Mouse (Mus musculus) liver, postnatal 0 days (tissue): ENCODE results near the gene Itga1. TPM values are rescaled to one million over a fixed set of nuclear protein-coding genes. Genes with fewer than 3 reads are reported as not detected.

Experiments used
- ATAC-seq: fragments of 200-750 bp; cut with Nextera tagmentation; 2 replicates; pipeline ENCODE4 v1.8.0; 2017; ENCODE audit warnings: mild to moderate bottlenecking, moderate library complexity
- DNase-seq: peaks from one replicate; pipeline ENCODE4 v3.0.0-alpha.2; 2016
- H3K27ac ChIP-seq: fragments of 300-500 bp; sonication (generic); 2 replicates; pipeline ENCODE4 v1.5.1; 2014; ENCODE audit warnings: antibody characterized with exemption, moderate library complexity, mild to moderate bottlenecking, low read depth
- H3K27me3 ChIP-seq: fragments of 300-500 bp; sonication (generic); 2 replicates; pipeline ENCODE4 v1.6.1; 2014; ENCODE audit warnings: low read length, control low read depth, mixed read lengths; ENCODE audit not compliant: insufficient read depth
- H3K36me3 ChIP-seq: fragments of 300-500 bp; sonication (generic); replicated peaks from 2 replicates; pipeline ENCODE4 v1.6.1; 2014; ENCODE audit warnings: mild to moderate bottlenecking, control low read depth, low read length, moderate library complexity, mixed read lengths; ENCODE audit not compliant: insufficient read depth
- H3K4me1 ChIP-seq: fragments of 300-500 bp; sonication (generic); 2 replicates; pipeline ENCODE4 v1.6.1; 2014; ENCODE audit warnings: antibody characterized with exemption, mild to moderate bottlenecking, control low read depth; ENCODE audit not compliant: insufficient read depth
- H3K4me2 ChIP-seq: fragments of 300-500 bp; sonication (generic); 2 replicates; pipeline ENCODE4 v1.6.1; 2014; ENCODE audit warnings: low read depth, mild to moderate bottlenecking, low read length, moderate library complexity, mixed read lengths
- H3K4me3 ChIP-seq: fragments of 300-500 bp; sonication (generic); 2 replicates; pipeline ENCODE4 v1.5.1; 2014; ENCODE audit warnings: low read depth, low read length
- H3K9ac ChIP-seq: fragments of 300-500 bp; sonication (generic); replicated peaks from 2 replicates; pipeline ENCODE4 v1.6.1; 2014; ENCODE audit warnings: mild to moderate bottlenecking, moderate library complexity
- H3K9me3 ChIP-seq: fragments of 300-500 bp; sonication (generic); 2 replicates; pipeline ENCODE4 v1.6.1; 2016; ENCODE audit warnings: mild to moderate bottlenecking, control low read depth, low read length, mixed read lengths
- CTCF ChIP-seq: sonication (generic); IDR thresholded peaks from 2 replicates; pipeline ENCODE4 v1.5.1; 2016; ENCODE audit warnings: antibody characterized with exemption, low read depth
- EP300 ChIP-seq: IDR thresholded peaks from 2 replicates; pipeline ENCODE4 v1.6.1; 2016; ENCODE audit warnings: antibody characterized with exemption, low read depth, mild to moderate bottlenecking
- WGBS: fragments of 180-500 bp; shearing (Covaris S2); extraction: QIAGEN DNeasy Blood & Tissue Kit; methylation state at CpG from one replicate; pipeline ENCODE4 v1.1.7; 2014; ENCODE audit not compliant: insufficient replicate concordance; 5-methylcytosine and 5-hydroxymethylcytosine counted together
- polyA plus RNA-seq: library from polyadenylated mRNA; unstranded; fragments of >200 nt; fragmentation: Nextera tagmentation; extraction: Ambion mirVana; gene quantifications from 2 replicates; pipeline ENCODE4 v1.2.1, GENCODE M21; 2015

The Itga1 gene
- polyA plus RNA-seq, 1 experiment from 2014 or later, result 5.9 TPM

DNA sequence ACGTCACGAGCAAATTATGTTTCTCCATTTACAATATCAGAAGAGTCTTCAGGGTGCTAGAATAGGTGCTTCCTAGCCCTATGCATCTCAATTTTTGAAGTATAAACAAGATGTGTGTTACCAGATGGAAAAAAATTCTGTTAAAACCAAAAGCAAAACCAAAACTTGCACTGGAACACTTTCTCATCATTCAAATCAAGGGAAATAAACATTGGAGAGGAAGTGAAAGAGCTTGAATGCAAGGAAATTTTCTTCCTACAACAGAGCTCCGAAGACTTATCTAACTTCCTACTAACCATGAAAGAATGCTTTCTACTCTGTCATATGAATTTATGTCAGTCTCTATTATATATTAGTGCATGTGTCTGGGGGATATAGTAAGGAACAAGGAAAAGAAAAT, 35.0 kb upstream of the Itga1 start:
- no peak for ATAC-seq
- no peak overlapping the region for H3K4me3 ChIP-seq
- no peaks in the 10 kb centered on the region for H3K4me1 ChIP-seq
- no peak for DNase-seq
- 62% methylated on average over 3 of the region's 3 CpGs for WGBS
- H3K9me3 ChIP-seq, result no peaks in the 10 kb centered on the region
- H3K27ac ChIP-seq, result no peak overlapping the region
- no peaks in the 10 kb centered on the region for H3K36me3 ChIP-seq
- H3K4me2 ChIP-seq, result no peak overlapping the region
- no peaks in the 10 kb centered on the region for H3K27me3 ChIP-seq
- no peak for TF ChIP-seq CTCF
- TF ChIP-seq EP300, result no peak
- H3K9ac ChIP-seq, result no peak overlapping the region

DNA sequence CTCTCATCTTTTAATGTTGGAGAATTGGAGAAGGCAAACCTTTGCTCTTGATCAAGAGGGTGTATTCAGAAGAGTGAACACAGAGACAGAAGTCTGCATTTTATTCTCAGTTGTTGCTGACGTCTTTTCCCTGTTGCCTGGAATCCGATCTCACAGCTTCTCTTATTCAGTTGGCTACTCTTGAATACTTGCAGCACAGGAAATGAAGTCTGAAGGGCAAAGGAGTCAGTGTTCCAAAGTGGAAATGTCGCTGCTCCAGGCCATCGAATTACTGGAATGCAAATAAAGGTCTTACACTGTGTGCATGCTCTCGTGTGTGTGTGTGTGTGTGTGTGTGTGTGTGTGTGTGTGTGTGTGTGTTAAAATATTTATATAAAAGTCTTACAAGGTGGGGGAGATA, 30.7 kb upstream of the Itga1 start:
- ATAC-seq, result no peak

DNA sequence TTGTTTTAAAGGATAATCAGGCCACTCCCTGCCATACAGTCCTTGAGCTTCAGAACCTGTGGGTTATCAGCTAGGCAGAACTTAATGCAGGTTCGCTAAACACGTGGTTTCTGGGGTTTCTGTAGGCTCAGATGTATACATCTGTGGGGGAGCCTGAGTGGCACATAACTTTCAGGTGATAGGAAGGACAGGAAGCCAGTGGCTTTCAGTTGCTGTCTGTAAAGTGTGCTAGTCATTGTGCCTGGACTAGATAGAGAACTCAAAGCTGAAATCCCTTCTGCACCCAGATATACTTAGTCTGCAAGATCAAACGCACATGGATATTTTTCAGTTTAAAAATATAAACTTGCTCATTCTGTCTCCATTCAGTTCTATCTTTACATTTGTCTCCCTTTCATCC, 29.6 kb upstream of the Itga1 start:
- Histone ChIP-seq H3K4me1 (no peaks in the 10 kb centered on the region), H3K4me3 (no peak overlapping the region), H3K4me2 (no peak overlapping the region), H3K9me3 (no peaks in the 10 kb centered on the region), H3K27me3 (no peaks in the 10 kb centered on the region), H3K27ac (no peak overlapping the region), H3K9ac (no peak overlapping the region), H3K36me3 (no peaks in the 10 kb centered on the region)
- ATAC-seq (no peak), DNase-seq (no peak)
- WGBS, result 22% methylated on average over 3 of the region's 3 CpGs
- TF ChIP-seq EP300, result no peak
- TF ChIP-seq CTCF, result no peak

More for the DNA sequence above, 30.7 kb upstream of the Itga1 start:
- Histone ChIP-seq H3K4me1 (no peaks in the 10 kb centered on the region), H3K9ac (no peak overlapping the region), H3K36me3 (no peaks in the 10 kb centered on the region), H3K27ac (no peak overlapping the region), H3K4me3 (no peak overlapping the region), H3K9me3 (no peaks in the 10 kb centered on the region), H3K27me3 (no peaks in the 10 kb centered on the region), H3K4me2 (no peak overlapping the region)
- WGBS, result 53% methylated on average over 5 of the region's 5 CpGs
- TF ChIP-seq CTCF, result no peak
- no peak for TF ChIP-seq EP300
- no peak for DNase-seq

GRCm38 (mm10) chr13:115130035-115130434, 28.3 kb upstream of the Itga1 start:
- Histone ChIP-seq H3K4me3 (no peak overlapping the region), H3K36me3 (no peaks in the 10 kb centered on the region), H3K9me3 (no peaks in the 10 kb centered on the region), H3K9ac (no peak overlapping the region), H3K4me1 (no peaks in the 10 kb centered on the region), H3K4me2 (no peak overlapping the region), H3K27ac (no peak overlapping the region), H3K27me3 (no peaks in the 10 kb centered on the region)
- ATAC-seq, result no peak
- DNase-seq, result no peak
- 45% methylated on average over 2 of the region's 2 CpGs for WGBS
- TF ChIP-seq EP300 (no peak), CTCF (no peak)

DNA sequence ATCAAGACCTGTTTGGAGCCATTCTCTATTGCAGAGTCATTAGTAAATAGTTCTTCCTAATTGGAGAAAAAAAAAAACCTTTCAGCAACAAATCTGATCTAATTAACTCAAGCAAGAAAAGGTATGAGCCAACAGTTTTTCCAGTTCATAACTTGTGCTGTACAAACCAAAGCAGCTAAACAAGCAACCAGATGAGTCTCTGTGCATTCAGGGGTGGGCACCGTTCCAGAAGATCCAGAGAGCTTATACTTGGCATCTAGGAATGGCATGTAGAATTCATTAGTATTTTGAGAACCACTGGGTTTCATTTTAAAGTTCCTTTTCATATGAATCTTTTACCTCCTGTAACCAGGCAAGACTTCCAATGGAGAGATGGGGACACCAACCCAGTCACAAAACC, 26.1 kb upstream of the Itga1 start:
- DNase-seq (no peak), ATAC-seq (no peak)
- TF ChIP-seq EP300 (no peak), CTCF (no peak)
- 56% methylated on average over 1 of the region's 1 CpGs for WGBS
- Histone ChIP-seq H3K4me3 (no peak overlapping the region), H3K27ac (no peak overlapping the region), H3K9ac (no peak overlapping the region), H3K9me3 (no peaks in the 10 kb centered on the region), H3K27me3 (no peaks in the 10 kb centered on the region), H3K4me1 (no peaks in the 10 kb centered on the region), H3K36me3 (no peaks in the 10 kb centered on the region), H3K4me2 (no peak overlapping the region)

- ATAC-seq (no peak), DNase-seq (no peak)
- H3K4me3 ChIP-seq, result no peak overlapping the region
- H3K9me3 ChIP-seq, result no peaks in the 10 kb centered on the region
- TF ChIP-seq CTCF (no peak), EP300 (no peak)
- no peaks in the 10 kb centered on the region for H3K27me3 ChIP-seq
- H3K4me1 ChIP-seq, result no peaks in the 10 kb centered on the region
- H3K27ac ChIP-seq, result no peak overlapping the region
- no peak overlapping the region for H3K9ac ChIP-seq
- no peak overlapping the region for H3K4me2 ChIP-seq
- WGBS, result 81% methylated on average over 2 of the region's 2 CpGs
- H3K36me3 ChIP-seq, result no peaks in the 10 kb centered on the region
These were observed 24.8 kb upstream of the Itga1 start for GRCm38 (mm10) chr13:115126534-115126933.

DNA sequence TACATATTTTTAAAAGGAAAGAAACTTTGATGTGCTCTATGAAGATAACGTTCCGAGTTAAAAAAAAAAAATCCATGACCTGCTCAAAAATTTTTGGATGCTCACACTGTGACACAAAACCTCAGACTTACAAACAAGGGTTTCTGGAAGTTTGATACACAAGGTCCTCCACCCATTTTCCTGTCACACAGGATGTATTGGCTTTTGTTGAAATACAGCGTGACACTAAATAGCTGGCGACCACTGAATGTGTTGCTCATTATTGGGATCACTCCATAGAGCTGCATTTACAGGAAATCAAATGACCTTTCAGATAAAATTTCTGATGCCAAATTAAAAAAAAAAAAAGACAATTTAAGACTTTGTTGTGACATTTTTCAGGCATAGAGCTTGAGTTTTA, 23.4 kb upstream of the Itga1 start:
- Histone ChIP-seq H3K4me1 (no peaks in the 10 kb centered on the region), H3K9me3 (no peaks in the 10 kb centered on the region), H3K27me3 (no peaks in the 10 kb centered on the region), H3K36me3 (no peaks in the 10 kb centered on the region), H3K9ac (no peak overlapping the region), H3K4me2 (no peak overlapping the region), H3K4me3 (no peak overlapping the region), H3K27ac (no peak overlapping the region)
- WGBS, result 76% methylated on average over 4 of the region's 4 CpGs
- no peak for DNase-seq
- TF ChIP-seq EP300 (no peak), CTCF (no peak)
- ATAC-seq, result no peak
